7 mouse cellular contexts compared by ENCODE assay signal in the genomic region with DNA sequence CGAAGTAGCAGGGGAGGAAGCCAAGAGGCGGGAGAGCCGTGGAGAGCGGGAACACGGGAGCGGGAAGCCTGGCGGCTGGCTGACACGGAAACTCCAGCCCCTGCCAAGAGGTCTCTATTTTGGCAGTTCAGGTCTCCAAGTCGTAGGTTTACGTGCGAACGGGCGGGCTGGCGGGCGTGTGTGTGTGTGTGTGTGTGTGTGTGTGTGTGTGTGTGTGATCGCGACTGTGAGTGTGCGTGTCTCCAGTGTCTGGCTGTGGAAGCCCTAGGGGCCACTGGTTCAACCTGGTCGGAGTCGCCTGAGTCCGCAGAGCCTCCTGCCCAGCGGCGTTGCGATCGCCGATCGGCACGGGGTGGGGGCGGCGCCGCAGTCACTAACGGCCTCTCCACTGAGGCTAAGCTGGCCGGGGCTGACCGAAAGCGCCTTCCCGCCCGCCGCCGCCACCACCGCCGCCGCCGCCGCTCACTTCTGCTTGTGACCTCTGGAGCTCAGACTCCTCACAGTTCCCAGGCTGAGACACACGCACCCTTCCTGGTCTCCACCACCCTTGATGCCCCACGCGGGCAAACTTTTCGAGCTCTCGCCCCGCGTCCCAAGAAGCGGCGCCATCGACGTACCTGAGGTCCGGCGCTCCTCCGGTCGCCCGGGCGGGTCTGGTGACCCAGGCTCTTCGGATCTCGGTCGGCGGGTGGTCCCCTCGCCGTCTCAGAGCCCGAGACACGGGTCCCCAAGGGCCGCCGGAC. TPM values are rescaled to one million over a fixed set of nuclear protein-coding genes. Genes with fewer than 3 reads are reported as not detected.
DNase-seq lines count a peak whose midpoint lies in the region; ATAC-seq and TF ChIP-seq lines count a peak whose summit lies in the region.

No protein-coding gene starts in this region.

- H3K27me3 ChIP-seq in MEL (ENCODE audit: control insufficient read depth in 1 of 2, insufficient read depth in 2 of 2, low read length in 2 of 2), result no peaks in the 10 kb centered on the region
- peaks cover 6% of the 10 kb centered on the region; the same call in 1 of the 2 replicates for H3K27me3 ChIP-seq in forebrain, embryonic 14.5 days (replicated peaks; ENCODE audit: control insufficient read depth, insufficient read depth, low read length)
- H3K27me3 ChIP-seq in kidney, embryonic 15.5 days, result peaks cover 4% of the 10 kb centered on the region; the same call in 1 of the 2 replicates
- no peaks in the 10 kb centered on the region for H3K27me3 ChIP-seq in stomach, embryonic 16.5 days (ENCODE audit: control insufficient read depth, insufficient read depth, low read length)

- TF ChIP-seq RAD21 in MEL (IDR thresholded peaks at IDR 0.05; ENCODE audit: low read depth, low read length), result no peak

- DNase-seq in CD4-positive helper T cell, adult 2 months (ENCODE audit: low read depth, low spot score), result peak; percentile 39
- DNase-seq in MEL (ENCODE audit: low read depth, low spot score), result peak; percentile 45
- no peak for DNase-seq in forebrain, embryonic 14.5 days (ENCODE audit: low spot score)
- DNase-seq in lung, postnatal 4 days, result peak; percentile 49 to 51
- no peak for DNase-seq in urinary bladder, postnatal 25 days (ENCODE audit: low spot score)

- no peak for TF ChIP-seq CTCF in MEL (IDR thresholded peaks at IDR 0.05 in 2 of 3, conservative IDR thresholded peaks at IDR 0.05 in 1 of 3; ENCODE audit: control insufficient read depth in 1 of 3, insufficient read depth in 1 of 3, low read depth in 2 of 3, low read length in 3 of 3, poor library complexity in 1 of 3, severe bottlenecking in 1 of 3)

- no peak for TF ChIP-seq POLR2A in MEL (IDR thresholded peaks at IDR 0.05; ENCODE audit: control insufficient read depth in 1 of 2, insufficient read depth in 1 of 2, low read depth in 1 of 2, low read length in 2 of 2, poor library complexity in 1 of 2)

- peaks cover 26% of the 10 kb centered on the region for H3K79me2 ChIP-seq in MEL (ENCODE audit: control insufficient read depth, insufficient read depth, low read length, poor library complexity)

- peak overlapping the region; percentile 89 to 91 for H3K4me3 ChIP-seq in MEL (ENCODE audit: control insufficient read depth in 1 of 2, insufficient read depth in 1 of 2, low read depth in 2 of 2, low read length in 2 of 2)
- H3K4me3 ChIP-seq in forebrain, embryonic 14.5 days (ENCODE audit: low read depth, low read length), result peak overlapping the region; percentile 34
- peak overlapping the region; percentile 55 for H3K4me3 ChIP-seq in kidney, embryonic 15.5 days (replicated peaks)
- H3K4me3 ChIP-seq in stomach, embryonic 16.5 days (replicated peaks; ENCODE audit: low read length), result peak overlapping the region; percentile 65

- no peaks in the 10 kb centered on the region for H3K9me3 ChIP-seq in MEL (replicated peaks; ENCODE audit: insufficient read depth, low read length)
- no peaks in the 10 kb centered on the region for H3K9me3 ChIP-seq in forebrain, embryonic 14.5 days (replicated peaks; ENCODE audit: control insufficient read depth, low read length)
- no peaks in the 10 kb centered on the region for H3K9me3 ChIP-seq in kidney, embryonic 15.5 days (replicated peaks)
- H3K9me3 ChIP-seq in stomach, embryonic 16.5 days (replicated peaks; ENCODE audit: control insufficient read depth, low read length), result no peaks in the 10 kb centered on the region

- TF ChIP-seq EP300 in MEL (IDR thresholded peaks at IDR 0.05; ENCODE audit: low read depth in 1 of 2, low read length in 2 of 2), result no peak

- no peak for ATAC-seq in forebrain, embryonic 14.5 days
- ATAC-seq in kidney, embryonic 15.5 days (replicated peaks; ENCODE audit: low FRiP score), result peak; percentile 33
- ATAC-seq in stomach, embryonic 16.5 days (ENCODE audit: insufficient read depth, low FRiP score), result no peak

- H3K4me2 ChIP-seq in forebrain, embryonic 14.5 days (ENCODE audit: low read length), result peak overlapping the region; percentile 45
- H3K4me2 ChIP-seq in kidney, embryonic 15.5 days, result peak overlapping the region; percentile 60
- peak overlapping the region; percentile 57 for H3K4me2 ChIP-seq in stomach, embryonic 16.5 days (ENCODE audit: low read depth, low read length)

- H3K4me1 ChIP-seq in MEL (ENCODE audit: control insufficient read depth in 1 of 2, insufficient read depth in 2 of 2, low read length in 2 of 2), result peaks cover 0 to 14% of the 10 kb centered on the region in 2 experiments; a peak in 2 of 4 replicates
- H3K4me1 ChIP-seq in forebrain, embryonic 14.5 days (ENCODE audit: control insufficient read depth, insufficient read depth, low read length), result no peaks in the 10 kb centered on the region
- peaks cover 22% of the 10 kb centered on the region for H3K4me1 ChIP-seq in kidney, embryonic 15.5 days
- H3K4me1 ChIP-seq in stomach, embryonic 16.5 days (ENCODE audit: control insufficient read depth, insufficient read depth, low read length), result 0 out of 2 replicates have a peak, but pooled peaks cover 6% of the 10 kb centered on the region

- 35% methylated on average over 56 of the region's 71 CpGs for WGBS in forebrain, embryonic 14.5 days
- 17% methylated on average over 65 of the region's 71 CpGs for WGBS in kidney, embryonic 15.5 days
- 8% methylated on average over 51 of the region's 71 CpGs for WGBS in stomach, embryonic 16.5 days

- peak overlapping the region; percentile 94 for H3K9ac ChIP-seq in MEL (ENCODE audit: control insufficient read depth, low read depth, low read length, poor library complexity, severe bottlenecking)
- 0 out of 2 replicates have a peak overlapping the region, but pooled peaks have one; percentile 5 for H3K9ac ChIP-seq in forebrain, embryonic 14.5 days (ENCODE audit: low read length)
- H3K9ac ChIP-seq in kidney, embryonic 15.5 days, result peak overlapping the region; percentile 50
- peak overlapping the region; percentile 81 for H3K9ac ChIP-seq in stomach, embryonic 16.5 days (ENCODE audit: low read length)

- H3K27ac ChIP-seq in MEL (ENCODE audit: control insufficient read depth, low read depth, low read length), result peak overlapping the region; percentile 47
- H3K27ac ChIP-seq in forebrain, embryonic 14.5 days (ENCODE audit: low read depth, low read length), result no peak overlapping the region
- peak overlapping the region; percentile 37; the same call in 1 of the 2 replicates for H3K27ac ChIP-seq in kidney, embryonic 15.5 days
- peak overlapping the region; percentile 87 for H3K27ac ChIP-seq in stomach, embryonic 16.5 days (ENCODE audit: low read length)

- H3K36me3 ChIP-seq in MEL (ENCODE audit: control insufficient read depth in 1 of 2, insufficient read depth in 2 of 2, low read length in 2 of 2), result peaks cover 0 to 8% of the 10 kb centered on the region in 2 experiments; a peak in 2 of 4 replicates
- H3K36me3 ChIP-seq in forebrain, embryonic 14.5 days (ENCODE audit: control insufficient read depth, insufficient read depth, low read length), result no peaks in the 10 kb centered on the region
- no peaks in the 10 kb centered on the region for H3K36me3 ChIP-seq in kidney, embryonic 15.5 days
- H3K36me3 ChIP-seq in stomach, embryonic 16.5 days (ENCODE audit: control insufficient read depth, insufficient read depth, low read length), result no peaks in the 10 kb centered on the region

TF ChIP-seq in MEL, 35 proteins besides CTCF, POLR2A, EP300 and RAD21:
- TF ChIP-seq USF2 (IDR thresholded peaks at IDR 0.05; ENCODE audit: borderline replicate concordance in 1 of 2, insufficient read depth in 1 of 2, low read depth in 1 of 2, low read length in 2 of 2) (no peak), CHD1 (IDR thresholded peaks at IDR 0.05; ENCODE audit: low read depth, low read length) (no peak), RCOR1 (IDR thresholded peaks at IDR 0.05; ENCODE audit: low read depth, low read length) (no peak), HCFC1 (IDR thresholded peaks at IDR 0.05; ENCODE audit: low read depth, low read length) (no peak), ETS1 (IDR thresholded peaks at IDR 0.05; ENCODE audit: low read depth, low read length) (no peak), GABPA (IDR thresholded peaks at IDR 0.05; ENCODE audit: low read depth, low read length) (no peak), POLR2AphosphoS5 (IDR thresholded peaks at IDR 0.05; ENCODE audit: borderline replicate concordance, low read depth, low read length) (no peak), SMC3 (IDR thresholded peaks at IDR 0.05; ENCODE audit: low read depth, low read length) (no peak), TAL1 (IDR thresholded peaks at IDR 0.05; ENCODE audit: low read length) (no peak), POLR2AphosphoS2 (IDR thresholded peaks at IDR 0.05; ENCODE audit: low read length) (no peak), GATA1 (IDR thresholded peaks at IDR 0.05; ENCODE audit: low read depth, low read length) (no peak), E2F4 (IDR thresholded peaks at IDR 0.05; ENCODE audit: borderline replicate concordance, low read depth, low read length) (no peak)

RNA-seq across cellular contexts. Expression of gene Elf4, which starts 9.8 kb away (rescaled TPM):
- 3.4 and 4.0 TPM in 2 replicates for total RNA-seq in MEL (2012; rRNA removed)
- 10 to 100 TPM in 1 of 2 experiments, not detected in 1; 15.3 TPM for polyA plus RNA-seq in MEL (2012; ENCODE audit: insufficient read depth in 1 of 2, insufficient read length in 2 of 2, low read depth in 1 of 2, low replicate concordance in 2 of 2, missing spikeins in 1 of 2)
- 0.57 and 0.69 TPM in 2 replicates for polyA plus RNA-seq in forebrain, embryonic 14.5 days (2014; fragmentation: Nextera tagmentation; extraction: Ambion mirVana)
- 5.3 and 6.3 TPM in 2 replicates for polyA plus RNA-seq in kidney, embryonic 15.5 days (2015; fragmentation: Nextera tagmentation; extraction: Ambion mirVana)
- polyA plus RNA-seq in stomach, embryonic 16.5 days (2015; fragmentation: Nextera tagmentation; extraction: Ambion mirVana), result 9.1 and 9.3 TPM in 2 replicates

Comparison
In these comparisons a context has a peak if more than half of its experiments do, and no peak if none do; other contexts are left out.
1. DNase-seq: peak in CD4-positive helper T cell, adult 2 months (single experiment), MEL (single experiment) and lung, postnatal 4 days (2 of 2); none in forebrain, embryonic 14.5 days (single experiment) and urinary bladder, postnatal 25 days (single experiment).
2. H3K4me3 ChIP-seq: peak in every context shown above with its lines; median percentile 90 in MEL; 65 in stomach, embryonic 16.5 days; 55 in kidney, embryonic 15.5 days; 34 in forebrain, embryonic 14.5 days.
3. H3K9ac ChIP-seq: peak in every context shown above with its lines; median percentile 94 in MEL; 81 in stomach, embryonic 16.5 days; 50 in kidney, embryonic 15.5 days; 5 in forebrain, embryonic 14.5 days.
4. Peak in every context shown above with its lines, with median percentiles within 50 percentile points of each other: H3K4me2 ChIP-seq.